Mouse (Mus musculus) heart, postnatal 4 days (tissue): ENCODE results near the gene Acot7. TPM values are rescaled to one million over a fixed set of nuclear protein-coding genes. Genes with fewer than 3 reads are reported as not detected.
A peak's percentile ranks its signal among the peaks of the same experiment; 100 is the strongest.

Experiments used
- DNase-seq: peaks from one replicate; pipeline ENCODE4 v3.0.0; 2021
- total RNA-seq, 2 experiments: library from RNA; stranded (reverse); gene quantifications; 2 replicates each; pipeline ENCODE4 v1.2.3; 2021

Gene Acot7
- total RNA-seq, 2 experiments from 2014 or later = 54.3 to 58.4 TPM

DNA sequence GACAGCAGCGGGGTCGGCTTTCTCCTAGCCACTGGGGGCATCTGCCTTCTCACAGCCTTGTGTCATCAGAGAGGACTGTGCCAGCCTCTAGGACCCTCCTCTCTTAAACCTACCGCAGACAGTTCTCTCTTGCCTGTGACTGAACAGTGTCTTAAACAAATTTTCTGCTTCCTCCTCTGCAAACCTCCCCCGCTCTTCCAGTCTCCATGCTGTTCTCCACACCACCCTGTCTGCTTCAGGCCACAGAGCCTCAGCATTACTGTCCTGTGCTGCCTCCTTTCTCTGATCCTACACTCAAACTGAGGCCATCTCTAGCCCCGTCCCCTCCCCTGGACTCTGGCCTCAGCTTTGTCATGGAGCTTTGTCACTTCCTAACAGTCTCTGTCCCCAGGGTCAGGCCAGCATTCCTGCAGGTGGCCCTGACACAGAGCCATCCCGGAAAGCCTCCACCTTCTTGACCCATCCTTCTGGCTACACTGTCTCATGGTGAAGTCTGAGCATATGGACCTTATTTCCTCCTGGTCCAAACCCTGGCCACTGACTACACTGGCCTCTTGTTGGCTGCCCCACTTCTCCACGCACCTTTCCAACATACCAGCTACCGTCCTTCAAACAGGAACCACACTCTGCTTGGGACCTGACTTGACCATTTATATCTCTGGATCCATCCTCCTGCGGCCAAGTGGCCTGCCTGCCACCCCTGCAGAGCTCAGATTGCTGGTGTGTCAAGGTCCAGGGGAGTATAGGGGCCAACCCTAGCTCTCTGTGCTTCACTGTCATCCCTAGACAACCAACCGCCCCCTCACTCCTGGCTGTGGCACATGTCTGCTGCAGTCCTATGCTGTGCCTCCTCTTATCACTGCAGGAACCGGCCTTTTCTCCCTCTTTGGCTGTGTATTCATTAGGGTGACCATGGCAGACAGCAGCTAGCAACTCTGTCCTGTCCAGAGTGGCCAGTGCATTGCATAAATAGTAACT is 66.9 kb downstream of the Acot7 start:
- DNase-seq = no peak

DNA sequence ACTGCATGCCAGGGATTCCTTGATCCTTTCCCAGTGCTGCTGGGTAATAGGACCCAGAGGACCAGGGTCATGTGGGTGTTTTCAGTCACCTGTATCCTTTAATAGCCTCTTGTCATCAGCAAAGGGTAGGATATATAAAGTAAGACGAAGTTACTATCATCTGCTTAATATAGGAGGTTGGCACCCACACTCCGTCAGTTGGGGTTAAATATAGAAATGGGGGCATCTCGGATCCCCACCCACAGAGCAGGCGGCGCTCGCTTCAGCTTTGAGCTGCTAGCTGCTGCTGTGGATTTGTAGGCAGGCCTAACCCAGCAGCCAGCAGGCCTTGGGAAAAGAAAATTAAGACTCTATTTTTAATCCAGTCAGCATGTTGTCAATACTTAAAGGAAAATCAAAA is 68.1 kb downstream of the Acot7 start:
- no peak for DNase-seq

DNA sequence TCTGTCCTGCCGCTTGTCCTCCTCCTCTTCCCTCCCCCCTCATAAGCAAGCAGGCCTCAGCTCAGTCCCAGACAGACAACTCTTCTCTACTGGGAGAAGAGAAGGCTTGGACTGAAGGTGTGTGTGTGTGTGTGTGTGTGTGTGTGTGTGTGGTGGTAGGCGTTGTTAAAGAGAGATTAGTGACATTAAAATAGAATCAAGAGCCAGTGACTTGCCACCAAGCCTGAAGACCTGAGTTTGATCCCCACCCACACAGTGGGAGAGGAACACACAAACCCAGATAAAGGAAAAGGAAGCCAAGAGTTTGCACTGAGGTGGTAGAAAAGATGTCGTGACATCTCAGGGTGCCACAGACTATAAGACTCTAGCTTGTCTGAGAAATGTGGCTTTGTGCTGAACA is 69.3 kb downstream of the Acot7 start:
- no peak for DNase-seq

DNA sequence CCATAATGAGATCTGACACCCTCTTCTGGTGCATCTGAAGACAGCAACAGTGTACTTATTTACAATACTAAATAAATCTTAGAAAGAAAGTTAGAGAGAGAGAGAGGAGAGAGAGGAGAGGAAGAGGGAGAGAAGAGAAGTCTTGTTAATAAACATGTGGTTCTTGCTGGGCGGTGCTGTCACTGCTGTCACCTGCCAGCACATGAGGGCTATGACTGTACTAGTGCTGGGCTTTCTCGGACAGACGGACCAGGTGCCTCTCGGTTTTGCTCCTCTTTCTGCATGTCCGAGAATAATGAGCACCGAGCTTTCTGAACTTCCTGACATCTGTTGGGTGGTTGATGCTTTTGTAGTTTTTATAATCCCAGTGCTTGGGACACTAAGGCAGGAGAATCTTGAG is 72.7 kb downstream of the Acot7 start:
- no peak for DNase-seq

DNA sequence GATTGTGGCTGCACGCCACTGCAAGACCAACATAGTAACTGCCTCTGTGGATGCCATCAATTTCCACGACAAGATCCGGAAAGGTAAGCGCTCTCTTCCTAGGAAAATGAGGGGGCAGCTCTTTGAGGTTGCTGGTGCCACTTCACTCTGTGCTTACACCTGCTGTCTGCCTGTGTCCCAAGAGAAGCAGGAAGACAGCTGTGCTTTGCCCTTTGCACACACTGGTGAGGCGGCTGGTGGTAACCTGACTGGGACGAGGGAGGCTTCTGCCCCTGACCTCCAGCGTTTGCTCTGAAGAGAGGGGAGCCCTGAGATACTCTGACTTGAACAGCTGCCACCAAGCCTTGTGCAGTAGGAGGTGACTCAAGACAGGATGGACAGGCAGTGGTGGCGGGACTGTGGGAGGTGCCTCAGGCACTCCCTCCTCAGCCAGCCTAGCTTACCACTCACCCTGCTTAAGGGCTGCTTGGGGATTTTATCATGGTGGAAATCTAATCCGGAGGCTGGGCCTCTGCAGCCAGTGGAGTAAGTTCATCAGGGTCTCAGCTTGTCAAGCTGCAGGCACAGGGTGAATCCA is 75.3 kb downstream of the Acot7 start:
- no peak for DNase-seq

DNA sequence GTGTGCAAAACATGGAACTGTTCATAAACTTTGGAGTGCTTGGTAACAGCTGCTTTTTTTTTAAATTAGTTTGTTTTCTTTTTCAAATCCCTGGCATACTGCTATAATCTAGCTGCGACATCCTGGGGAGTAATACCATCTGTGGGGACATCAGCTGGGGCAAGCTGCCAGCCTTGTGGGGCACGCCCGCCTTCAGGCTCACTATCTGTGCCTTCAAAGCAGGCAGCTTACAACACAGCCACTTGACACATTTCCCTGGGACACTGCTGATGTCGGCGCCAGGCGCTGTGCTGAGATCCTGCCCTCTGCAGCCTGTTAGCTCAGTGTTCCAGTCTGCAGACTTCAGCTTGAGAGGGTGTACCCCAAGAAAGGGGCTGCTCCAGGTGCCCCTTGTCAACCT is 79.1 kb downstream of the Acot7 start:
- DNase-seq = peak; percentile 86

DNA sequence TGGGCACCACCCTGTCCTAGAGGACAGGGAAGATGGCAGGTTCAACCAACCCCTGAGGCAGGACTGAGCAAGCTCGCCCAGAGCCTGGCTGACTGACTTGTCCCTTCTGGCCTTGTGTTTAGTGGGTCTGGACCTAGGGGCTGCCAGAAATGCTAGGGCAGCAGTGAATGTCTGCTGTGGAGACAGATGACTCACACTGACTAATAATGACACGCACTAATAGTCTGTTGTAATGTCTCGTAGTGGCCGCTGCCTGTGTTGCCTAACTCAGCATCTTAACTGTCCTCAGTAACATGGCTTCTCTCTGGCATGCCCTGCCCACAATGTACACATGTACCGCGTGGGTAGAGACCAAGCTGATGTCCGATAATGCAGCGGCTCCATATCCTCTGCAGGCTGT is 82.5 kb downstream of the Acot7 start:
- no peak for DNase-seq

- peak; percentile 70 for DNase-seq
Observed at GRCm38 (mm10) chr4:152262187-152262586, 84.3 kb downstream of the Acot7 start.

DNA sequence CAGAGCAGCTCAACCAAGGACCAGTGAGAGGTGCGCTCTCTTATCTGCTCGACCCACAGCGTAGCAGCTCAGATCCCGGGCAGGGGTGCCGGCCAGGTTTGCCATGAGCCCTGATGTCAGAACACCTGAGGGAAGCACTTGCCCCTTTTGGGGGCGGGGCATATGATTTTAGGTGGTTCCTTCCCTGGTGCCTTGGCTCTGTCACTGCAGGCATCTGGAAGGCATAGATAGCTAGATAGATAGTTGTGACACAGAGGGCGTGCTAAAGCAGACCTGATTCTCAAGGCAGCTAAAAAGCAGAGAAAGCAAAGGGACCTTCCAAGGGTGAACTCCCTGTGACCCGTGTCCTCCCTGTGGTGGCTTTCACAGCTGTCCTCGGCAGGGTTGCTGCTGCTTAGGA is 85.2 kb downstream of the Acot7 start:
- DNase-seq = no peak

DNA sequence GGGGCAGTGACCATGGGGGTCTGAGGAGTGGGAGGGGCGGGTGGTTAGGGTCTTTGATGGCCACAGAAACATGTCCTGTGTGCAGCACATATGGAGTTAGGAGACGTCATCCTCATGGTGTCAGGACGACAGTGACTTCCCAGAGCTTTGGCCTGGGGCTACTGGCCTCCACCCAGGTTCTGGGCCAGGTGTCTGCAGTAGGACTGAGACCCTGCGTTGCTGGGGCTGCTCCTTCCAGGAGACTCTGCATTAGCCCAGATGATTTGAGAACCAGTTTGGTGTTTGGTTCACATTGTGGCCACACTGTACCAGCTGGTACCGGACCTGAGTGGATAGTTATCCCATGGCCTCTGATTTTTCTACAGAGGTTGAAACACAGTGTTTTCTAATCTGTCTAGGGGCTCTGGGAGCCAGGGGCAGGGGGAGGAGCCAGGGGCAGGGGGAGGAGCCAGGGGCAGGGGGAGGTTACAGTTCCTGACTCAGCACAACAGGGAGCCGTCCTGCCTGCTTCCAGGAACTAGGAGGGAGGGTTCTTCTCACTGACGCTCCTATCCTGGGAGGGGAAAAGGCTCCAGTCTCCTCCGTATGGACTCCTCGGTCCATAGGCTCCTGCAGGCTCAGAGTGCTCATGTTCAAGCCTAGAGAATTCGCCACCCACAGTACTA is 85.7 kb downstream of the Acot7 start:
- no peak for DNase-seq

DNA sequence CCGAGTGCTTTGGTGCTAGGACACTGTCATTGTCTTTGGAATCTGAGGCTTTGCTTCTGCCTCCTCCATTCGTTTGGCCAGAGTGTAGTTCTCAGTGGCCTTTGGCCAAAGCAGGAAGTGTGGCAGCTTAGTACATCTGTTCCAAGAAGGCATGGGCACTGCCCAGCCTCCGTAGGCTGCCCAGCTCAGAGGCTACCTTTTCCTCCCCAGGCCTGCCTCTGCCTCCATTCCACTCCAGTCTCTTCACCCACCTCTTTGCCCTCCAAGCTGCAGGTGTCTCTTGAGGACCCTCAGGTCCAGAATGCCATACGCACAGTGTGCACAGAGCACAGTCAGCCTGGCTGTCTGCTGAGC is 86.2 kb downstream of the Acot7 start:
- no peak for DNase-seq

GRCm38 (mm10) chr4:152264867-152265568 is 87.1 kb downstream of the Acot7 start:
- DNase-seq = no peak

DNA sequence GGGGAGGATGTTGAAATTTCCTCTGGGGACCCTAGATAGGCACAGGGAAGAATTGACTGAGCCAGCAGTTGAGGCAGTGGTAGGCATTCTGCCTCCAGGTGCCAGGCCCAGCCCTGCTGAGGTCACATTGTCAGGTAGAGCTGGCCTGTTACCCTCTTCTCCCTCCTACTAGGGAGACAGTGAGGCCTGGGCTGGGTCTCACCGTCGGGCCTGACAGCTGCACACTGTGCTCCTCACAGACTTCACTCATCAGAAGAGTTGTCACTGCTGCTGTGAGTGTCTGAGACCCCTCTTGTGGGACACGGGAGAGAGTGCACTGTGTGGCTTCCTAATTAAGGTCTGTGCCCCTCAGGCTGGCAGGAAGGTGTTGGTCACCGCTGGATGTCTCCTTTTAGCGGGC is 87.9 kb downstream of the Acot7 start:
- DNase-seq = no peak

DNA sequence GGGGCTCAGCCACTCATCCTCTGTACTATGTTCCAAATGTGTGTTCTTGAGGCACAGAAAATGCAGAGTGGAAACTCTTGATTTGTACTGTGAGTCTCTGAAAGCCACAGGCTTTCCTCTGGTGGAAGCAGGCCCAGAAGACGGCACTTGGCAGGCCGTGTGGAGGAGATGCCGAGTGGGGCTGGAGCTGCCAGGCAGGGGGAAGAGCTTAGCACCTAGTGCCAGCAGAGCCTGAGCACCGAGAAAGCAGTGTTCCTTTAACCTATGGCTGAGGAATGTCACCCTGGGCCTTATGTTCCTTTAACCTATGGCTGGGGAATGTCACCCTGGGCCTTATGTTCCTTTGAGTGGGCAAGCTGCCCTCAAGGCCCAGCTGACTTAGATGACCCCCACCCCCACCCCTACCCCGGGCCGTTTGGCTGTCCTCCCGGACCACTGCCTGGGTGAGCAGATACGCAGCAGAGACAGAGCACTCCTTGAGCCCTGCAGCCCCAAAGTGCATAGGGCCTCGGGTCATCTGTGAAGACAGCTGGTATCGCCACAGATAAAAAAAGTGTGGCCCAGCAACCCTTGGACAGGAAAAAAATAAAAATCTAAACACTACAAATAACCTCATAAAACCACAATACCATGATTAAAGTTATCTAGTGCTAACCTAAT is 88.4 kb downstream of the Acot7 start:
- peak; percentile 56 for DNase-seq

DNA sequence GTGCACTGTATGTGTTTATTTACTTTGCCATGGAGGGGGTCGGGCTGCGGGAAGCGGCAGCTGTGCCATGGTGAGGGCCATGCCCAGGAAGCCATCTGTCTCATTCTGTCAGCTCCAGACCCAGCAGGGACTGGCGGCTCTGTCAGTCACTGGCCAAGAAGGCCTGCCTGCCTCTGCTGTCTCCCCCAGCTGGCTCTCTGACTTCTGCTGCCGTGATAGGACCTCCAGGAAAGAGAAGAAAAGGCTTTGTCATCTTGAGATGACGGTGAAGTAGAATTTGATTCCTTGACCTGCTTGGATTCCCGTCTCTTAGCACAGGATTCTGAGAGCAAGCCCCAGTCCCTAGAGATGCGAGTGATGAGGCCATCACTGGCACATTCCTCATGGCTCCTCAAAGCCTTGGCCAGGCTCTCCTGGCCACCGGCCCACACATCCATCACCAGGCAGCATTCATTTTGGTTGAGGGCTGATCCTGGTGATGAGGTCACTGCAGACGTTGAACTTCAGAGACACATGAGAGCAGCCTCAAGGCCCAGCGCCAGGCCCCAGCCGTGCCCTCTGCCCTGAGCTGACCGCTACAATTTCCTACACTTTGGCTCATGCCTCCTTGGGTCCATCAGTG is 89.9 kb downstream of the Acot7 start:
- peak; percentile 62 for DNase-seq

GRCm38 (mm10) chr4:152269967-152270366 is 92.0 kb downstream of the Acot7 start:
- no peak for DNase-seq

DNA sequence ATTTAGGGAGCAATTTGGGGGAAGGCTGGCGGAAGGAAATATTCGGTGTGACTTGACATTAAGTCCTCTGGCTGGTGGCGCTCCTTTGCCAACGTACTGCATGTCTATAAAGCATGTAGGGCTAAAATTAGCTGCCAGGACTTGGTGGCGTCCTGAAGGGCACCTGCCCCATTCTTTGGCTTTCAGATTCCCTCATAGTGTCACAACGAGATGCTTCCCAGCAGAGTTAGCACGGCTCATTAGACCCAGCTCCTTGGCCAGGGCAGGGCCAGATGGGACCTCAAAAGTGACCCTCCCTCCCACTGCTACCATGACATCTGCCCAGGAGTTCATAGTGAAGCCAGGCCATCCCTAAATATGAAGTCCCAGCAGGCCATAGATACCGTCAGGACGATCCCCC is 92.7 kb downstream of the Acot7 start:
- DNase-seq = no peak

GRCm38 (mm10) chr4:152271334-152271733 is 93.4 kb downstream of the Acot7 start:
- no peak for DNase-seq

GRCm38 (mm10) chr4:152272006-152272405 is 94.1 kb downstream of the Acot7 start:
- DNase-seq = no peak

DNA sequence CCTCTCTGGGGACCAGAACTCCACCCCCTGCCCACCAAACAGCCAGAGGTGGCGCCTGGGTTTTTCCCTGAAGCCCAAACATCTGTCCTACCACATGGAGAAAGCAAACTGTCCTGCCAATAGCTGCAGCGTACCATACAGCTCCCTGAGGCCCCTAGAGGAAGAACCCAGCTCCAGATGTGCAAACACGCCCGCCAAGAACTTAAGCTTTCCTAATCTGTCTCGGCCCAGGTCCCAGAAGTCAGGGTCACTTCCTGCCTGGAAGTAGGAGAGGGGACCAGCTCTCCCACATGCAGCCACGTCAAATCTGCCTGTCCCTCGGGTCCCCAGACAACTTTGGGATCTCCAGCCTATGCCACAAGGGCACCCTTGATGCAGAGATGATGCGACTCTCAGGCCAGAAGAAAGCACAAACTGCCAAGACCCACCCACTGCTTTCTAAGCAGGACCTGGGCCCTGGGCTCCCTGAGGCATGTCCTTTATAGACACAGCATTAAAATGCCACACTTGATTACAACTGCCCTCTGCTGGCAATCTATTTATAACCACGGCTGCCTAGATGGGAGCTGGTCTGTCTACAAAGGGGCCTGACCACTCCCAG is 94.6 kb downstream of the Acot7 start:
- DNase-seq = peak; percentile 81

DNA sequence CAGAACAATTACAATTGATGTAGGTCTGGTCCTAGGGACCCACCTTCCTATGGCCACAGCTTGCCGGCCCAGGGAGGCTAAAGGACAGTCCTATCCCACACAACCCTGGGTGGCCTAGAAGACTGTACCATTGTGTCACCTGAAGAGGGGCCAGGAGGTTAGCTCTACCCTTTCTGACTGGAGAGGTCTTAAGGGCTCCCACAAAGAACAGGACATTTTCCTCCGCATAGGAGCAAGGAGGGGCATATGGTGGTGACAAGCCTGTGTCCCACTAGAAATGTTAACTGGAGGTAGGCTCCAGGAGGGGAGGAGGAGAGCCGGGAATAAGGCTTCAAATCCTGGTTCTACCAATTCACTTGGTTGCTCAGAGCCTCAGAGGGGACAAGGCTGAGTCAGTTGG is 95.3 kb downstream of the Acot7 start:
- no peak for DNase-seq
